Mouse (Mus musculus): ENCODE data around the gene Cyb5r3. TPM values are rescaled to one million over a fixed set of nuclear protein-coding genes. Genes with fewer than 3 reads are reported as not detected.

Cyb5r3 gene
- total and polyA plus RNA-seq, 3 experiments: 22.6 to 67.0 TPM; not detected in 1

DNA sequence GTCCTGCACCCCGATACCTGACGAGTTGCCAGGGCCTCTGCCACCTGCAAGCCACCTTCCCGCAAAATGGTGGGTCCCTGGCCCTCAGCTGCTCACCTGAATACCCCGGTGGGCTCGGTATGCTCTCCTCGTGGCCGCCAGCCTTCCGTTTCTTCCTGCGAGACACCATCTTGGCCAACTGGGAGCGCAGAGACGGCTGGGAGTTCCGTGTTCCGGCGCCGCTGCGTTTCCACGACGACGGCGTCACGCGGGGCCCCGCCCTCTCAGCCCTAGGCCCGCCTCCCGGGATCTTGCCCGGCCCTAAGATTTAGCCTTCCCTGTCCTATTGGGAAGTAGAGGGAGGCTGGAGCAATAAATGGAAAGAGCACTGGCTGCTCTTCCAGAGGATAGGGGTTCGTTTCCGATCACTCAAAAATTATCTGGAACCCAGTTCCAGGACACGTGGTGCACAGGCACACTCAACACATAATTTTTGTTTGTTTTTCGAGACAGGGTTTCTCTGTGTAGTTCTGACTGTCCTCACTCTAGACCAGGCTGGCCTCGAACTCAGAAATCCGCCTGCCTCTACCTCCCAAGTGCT, 49.7 kb downstream of the Cyb5r3 start, which contains the start of gene Rrp7a:
Rrp7a (minus strand) TSS at position 236 of the 580 bp plus-strand sequence.
- H3K27me3 ChIP-seq (ENCODE audit: control insufficient read depth in 1 of 2, insufficient read depth in 2 of 2, low read length in 2 of 2): no peaks in the 10 kb centered on the region
- H3K79me2 ChIP-seq (ENCODE audit: control insufficient read depth, insufficient read depth, low read length, poor library complexity): peaks cover 24% of the 10 kb centered on the region
- no peaks in the 10 kb centered on the region for H3K4me1 ChIP-seq (ENCODE audit: control insufficient read depth in 1 of 2, insufficient read depth in 2 of 2, low read length in 2 of 2)
- H3K9ac ChIP-seq (ENCODE audit: control insufficient read depth, low read depth, low read length, poor library complexity, severe bottlenecking): peak within 1 kb of the TSS; percentile 96
- H3K27ac ChIP-seq (ENCODE audit: control insufficient read depth, low read depth, low read length): peak within 1 kb of the TSS; percentile 73
- peaks cover 5 to 6% of the 10 kb centered on the region in 2 experiments for H3K36me3 ChIP-seq (ENCODE audit: control insufficient read depth in 1 of 2, insufficient read depth in 2 of 2, low read length in 2 of 2)
- no peaks in the 10 kb centered on the region for H3K9me3 ChIP-seq (replicated peaks; ENCODE audit: insufficient read depth, low read length)
- peak; percentile 90 for DNase-seq (ENCODE audit: low read depth, low spot score)
- peak within 1 kb of the TSS; percentile 74 to 99 for H3K4me3 ChIP-seq (ENCODE audit: control insufficient read depth in 1 of 2, insufficient read depth in 1 of 2, low read depth in 2 of 2, low read length in 2 of 2)
- TF ChIP-seq ZC3H11A (IDR thresholded peaks at IDR 0.05; ENCODE audit: low read depth, low read length) (no peak), GATA1 (IDR thresholded peaks at IDR 0.05; ENCODE audit: low read depth, low read length) (no peak), JUND (IDR thresholded peaks at IDR 0.05; ENCODE audit: low read depth, low read length) (no peak), MAX (IDR thresholded peaks at IDR 0.05; ENCODE audit: low read length) (peak; percentile 48), POLR2AphosphoS2 (IDR thresholded peaks at IDR 0.05; ENCODE audit: low read length) (peak; percentile 41; the same call in 1 of the 2 replicates), MYC (IDR thresholded peaks at IDR 0.05; ENCODE audit: low read depth, low read length) (no peak), GABPA (IDR thresholded peaks at IDR 0.05; ENCODE audit: low read depth, low read length) (no peak), MXI1 (IDR thresholded peaks at IDR 0.05; ENCODE audit: low read depth, low read length) (peak; percentile 94), CTCF (IDR thresholded peaks at IDR 0.05 in 2 of 3, conservative IDR thresholded peaks at IDR 0.05 in 1 of 3; ENCODE audit: control insufficient read depth in 1 of 3, insufficient read depth in 1 of 3, low read depth in 2 of 3, low read length in 3 of 3, poor library complexity in 1 of 3, severe bottlenecking in 1 of 3) (no peak), TCF12 (IDR thresholded peaks at IDR 0.05; ENCODE audit: low read depth, low read length) (peak; percentile 22; the same call in 1 of the 2 replicates), ETS1 (IDR thresholded peaks at IDR 0.05; ENCODE audit: low read depth, low read length) (no peak), CHD2 (IDR thresholded peaks at IDR 0.05; ENCODE audit: low read length) (no peak), ELF1 (IDR thresholded peaks at IDR 0.05; ENCODE audit: low read depth, low read length) (peak; percentile 97), POLR2A (IDR thresholded peaks at IDR 0.05; ENCODE audit: control insufficient read depth in 1 of 2, insufficient read depth in 1 of 2, low read depth in 1 of 2, low read length in 2 of 2, poor library complexity in 1 of 2) (peak; percentile 63 to 82; a peak in 3 of 4 replicates), USF2 (IDR thresholded peaks at IDR 0.05; ENCODE audit: borderline replicate concordance in 1 of 2, insufficient read depth in 1 of 2, low read depth in 1 of 2, low read length in 2 of 2) (no peak), SIN3A (IDR thresholded peaks at IDR 0.05; ENCODE audit: low read length) (peak; percentile 97), TAL1 (IDR thresholded peaks at IDR 0.05; ENCODE audit: low read length) (no peak), NRF1 (IDR thresholded peaks at IDR 0.05; ENCODE audit: insufficient read depth, low read depth, low read length, poor library complexity, severe bottlenecking) (no peak), RAD21 (IDR thresholded peaks at IDR 0.05; ENCODE audit: low read depth, low read length) (no peak), E2F4 (IDR thresholded peaks at IDR 0.05; ENCODE audit: borderline replicate concordance, low read depth, low read length) (no peak), SMC3 (IDR thresholded peaks at IDR 0.05; ENCODE audit: low read depth, low read length) (no peak), MAZ (IDR thresholded peaks at IDR 0.05; ENCODE audit: low read depth, low read length) (no peak), MEF2A (IDR thresholded peaks at IDR 0.05; ENCODE audit: extremely low read depth, insufficient replicate concordance, low read depth, low read length, poor library complexity, severe bottlenecking) (no peak), RCOR1 (IDR thresholded peaks at IDR 0.05; ENCODE audit: low read depth, low read length) (no peak), NELFE (IDR thresholded peaks at IDR 0.05; ENCODE audit: low read depth, low read length) (peak; percentile 77), POLR2AphosphoS5 (IDR thresholded peaks at IDR 0.05; ENCODE audit: borderline replicate concordance, low read depth, low read length) (no peak), BHLHE40 (IDR thresholded peaks at IDR 0.05; ENCODE audit: borderline replicate concordance, low read depth, low read length) (no peak), ZMIZ1 (IDR thresholded peaks at IDR 0.05; ENCODE audit: low read depth, low read length) (no peak; the same call in 1 of the 2 replicates), ZNF384 (IDR thresholded peaks at IDR 0.05; ENCODE audit: low read depth, low read length) (no peak), UBTF (IDR thresholded peaks at IDR 0.05; ENCODE audit: borderline replicate concordance, insufficient read depth, low read depth, low read length) (no peak), MAFK (IDR thresholded peaks at IDR 0.05; ENCODE audit: borderline replicate concordance, low read depth, low read length) (no peak), EP300 (IDR thresholded peaks at IDR 0.05; ENCODE audit: low read depth in 1 of 2, low read length in 2 of 2) (no peak), TBP (IDR thresholded peaks at IDR 0.05; ENCODE audit: low read depth, low read length) (no peak), USF1 (IDR thresholded peaks at IDR 0.05; ENCODE audit: low read depth, low read length) (peak; percentile 78), HCFC1 (IDR thresholded peaks at IDR 0.05; ENCODE audit: low read depth, low read length) (peak; percentile 88), MYB (IDR thresholded peaks at IDR 0.05; ENCODE audit: low read depth, low read length) (no peak), CHD1 (IDR thresholded peaks at IDR 0.05; ENCODE audit: low read depth, low read length) (no peak)
